Mouse (Mus musculus) cerebellum, adult 2 months (tissue): ENCODE data around the gene Gng7.

Source experiments
- CTCF ChIP-seq: fragments of 200-500 bp; IDR thresholded peaks from 2 replicates; pipeline ENCODE4 v1.5.1; 2011; ENCODE audit warnings: low read depth, mild to moderate bottlenecking, control low read depth, low read length, moderate library complexity, borderline replicate concordance; ENCODE audit not compliant: insufficient read depth
- POLR2A ChIP-seq: fragments of 200-500 bp; IDR thresholded peaks from 2 replicates; pipeline ENCODE4 v1.6.1; 2011; ENCODE audit warnings: low read length, control low read depth, borderline replicate concordance; ENCODE audit not compliant: insufficient read depth

- TF ChIP-seq CTCF, result no peak
- no peak for TF ChIP-seq POLR2A
Observed at GRCm38 (mm10) chr10:80933421-80933979, 81.2 kb downstream of the Gng7 start.
